19 mouse cellular contexts compared by ENCODE assay signal in the genomic region with DNA sequence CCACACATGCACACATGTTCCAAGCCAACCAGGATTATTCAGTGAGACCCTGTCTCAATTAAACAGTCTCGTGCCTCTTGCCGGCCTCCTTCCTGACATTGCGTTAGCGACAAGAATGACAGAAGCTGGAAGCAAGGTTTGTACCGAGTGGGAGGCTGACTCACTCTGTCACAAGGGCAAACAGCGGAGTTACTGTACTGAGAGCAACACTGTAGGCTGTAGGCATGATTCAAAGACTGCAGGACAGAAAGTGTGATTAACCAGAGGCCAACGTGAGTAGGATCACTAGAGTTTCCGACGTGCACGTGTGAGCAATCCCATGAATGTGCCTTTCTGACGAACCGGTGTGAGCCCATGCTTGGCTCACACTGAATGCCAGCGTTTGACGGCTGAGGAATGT. TPM values are rescaled to one million over a fixed set of nuclear protein-coding genes. Genes with fewer than 3 reads are reported as not detected.
DNase-seq lines count a peak whose midpoint lies in the region; ATAC-seq lines count a peak whose summit lies in the region.
"Had no signal": no experiment of that assay in that cellular context is flagged by ENCODE, and none has a peak within 500 bp of the region (broad histone marks: within the 10 kb centered on the region; RNA-seq: fewer than 3 reads in every experiment).

No protein-coding gene starts in this region.

- WGBS in embryonic facial prominence, embryonic 10.5 days, result 91% methylated on average over 14 of the region's 14 CpGs
- WGBS in kidney, embryonic 14.5 days, result 89% methylated on average over 14 of the region's 14 CpGs

- peak; percentile 62; the same call in 1 of the 2 replicates for ATAC-seq in frontal cortex, adult (ENCODE audit: low TSS enrichment)
- no peak for ATAC-seq in kidney, embryonic 14.5 days (ENCODE audit: low FRiP score, low TSS enrichment)
- ATAC-seq: hindbrain, embryonic 16.5 days; intestine, postnatal 0 days had no signal

- peaks cover 22% of the 10 kb centered on the region for H3K4me1 ChIP-seq in embryonic facial prominence, embryonic 10.5 days
- H3K4me1 ChIP-seq in kidney, embryonic 14.5 days (ENCODE audit: control insufficient read depth, insufficient read depth, low read length), result 0 out of 2 replicates have a peak, but pooled peaks cover 12% of the 10 kb centered on the region
- H3K4me1 ChIP-seq: midbrain, embryonic 12.5 days had no signal

- H3K36me3 ChIP-seq in embryonic facial prominence, embryonic 10.5 days (replicated peaks), result peaks cover 26% of the 10 kb centered on the region
- peaks cover 15% of the 10 kb centered on the region for H3K36me3 ChIP-seq in kidney, embryonic 14.5 days (ENCODE audit: control insufficient read depth, insufficient read depth, low read length)

- no peaks in the 10 kb centered on the region for H3K27me3 ChIP-seq in embryonic facial prominence, embryonic 10.5 days (replicated peaks; ENCODE audit: low read depth, poor library complexity, severe bottlenecking)
- H3K27me3 ChIP-seq in kidney, embryonic 14.5 days (ENCODE audit: control insufficient read depth, insufficient read depth, low read length), result no peaks in the 10 kb centered on the region
- H3K27me3 ChIP-seq: heart, embryonic 12.5 days; midbrain, embryonic 12.5 days had no signal

- no peak for DNase-seq in frontal cortex, postnatal 10 days (ENCODE audit: low spot score in 2 of 2)
- peak; percentile 14 to 44 for DNase-seq in right cerebral cortex, postnatal 36 days (ENCODE audit: low spot score in 2 of 2)
- DNase-seq in right cerebral cortex, postnatal 14 days, result no peak
- DNase-seq in gonadal fat pad, adult 2 months (ENCODE audit: low read depth), result peak; percentile 54
- no peak for DNase-seq in urinary bladder, postnatal 36 days (ENCODE audit: low spot score in 2 of 2)
- no peak for DNase-seq in embryonic facial prominence, embryonic 10.5 days (ENCODE audit: low spot score)
- DNase-seq: cerebellum, adult 2 months; lung, embryonic 14.5 days; lung, postnatal 4 days; thymus, postnatal 14 days had no signal

- H3K9me3 ChIP-seq in embryonic facial prominence, embryonic 10.5 days, result no peaks in the 10 kb centered on the region
- H3K9me3 ChIP-seq in kidney, embryonic 14.5 days (ENCODE audit: control insufficient read depth, low read length), result no peaks in the 10 kb centered on the region
- H3K9me3 ChIP-seq: midbrain, embryonic 12.5 days had no signal

- no peak overlapping the region for H3K4me3 ChIP-seq in embryonic facial prominence, embryonic 10.5 days
- no peak overlapping the region for H3K4me3 ChIP-seq in kidney, embryonic 14.5 days (ENCODE audit: low read length)
- H3K4me3 ChIP-seq: heart, embryonic 12.5 days; layer of hippocampus, adult 2 months; midbrain, embryonic 12.5 days had no signal

- no peak overlapping the region for H3K4me2 ChIP-seq in kidney, embryonic 14.5 days (replicated peaks; ENCODE audit: low read depth, low read length)
- H3K4me2 ChIP-seq: heart, embryonic 12.5 days; liver, embryonic 11.5 days; lung, embryonic 14.5 days; midbrain, embryonic 12.5 days had no signal

- H3K9ac ChIP-seq in kidney, embryonic 14.5 days (ENCODE audit: low read depth, low read length), result no peak overlapping the region
- H3K9ac ChIP-seq: heart, embryonic 12.5 days; lung, embryonic 14.5 days; midbrain, embryonic 12.5 days had no signal

- no peak overlapping the region for H3K27ac ChIP-seq in embryonic facial prominence, embryonic 10.5 days (replicated peaks)
- H3K27ac ChIP-seq in kidney, embryonic 14.5 days (ENCODE audit: low read depth, low read length), result no peak overlapping the region
- H3K27ac ChIP-seq: kidney, postnatal 0 days; layer of hippocampus, adult 2 months; midbrain, embryonic 12.5 days had no signal

RNA-seq across cellular contexts. Expression of gene Dnmbp, which starts 43.5 kb away (rescaled TPM):
- 31.1 and 31.6 TPM in 2 replicates for polyA plus RNA-seq in gonadal fat pad, adult 2 months (2012; rRNA removed)
- 20.4 and 20.8 TPM in 2 replicates for polyA plus RNA-seq in embryonic facial prominence, embryonic 10.5 days (2016; fragmentation: Nextera tagmentation; extraction: Ambion mirVana)
- polyA plus RNA-seq in kidney, embryonic 14.5 days (2014; fragmentation: Nextera tagmentation; extraction: Ambion mirVana), result 21.5 and 24.2 TPM in 2 replicates

Comparison
In these comparisons a context has a peak if more than half of its experiments do, and no peak if none do; other contexts are left out.
1. DNase-seq: peak in right cerebral cortex, postnatal 36 days (2 of 2) and gonadal fat pad, adult 2 months (single experiment); none in frontal cortex, postnatal 10 days (0 of 2), right cerebral cortex, postnatal 14 days (single experiment), urinary bladder, postnatal 36 days (0 of 2) and embryonic facial prominence, embryonic 10.5 days (single experiment).